In genomic region chr2:103760906-103761716, GRCm38 (mm10) we compare ENCODE assay signal across 8 mouse cellular contexts. TPM values are rescaled to one million over a fixed set of nuclear protein-coding genes. Genes with fewer than 3 reads are reported as not detected.
A peak's percentile ranks its signal among the peaks of the same experiment; 100 is the strongest.
DNase-seq lines count a peak whose midpoint lies in the region; ATAC-seq lines count a peak whose summit lies in the region.

TSS of gene Nat10 (minus strand) at chr2:103761270.

- peak; percentile 97 for ATAC-seq in intestine, embryonic 14.5 days (replicated peaks; ENCODE audit: low FRiP score, low TSS enrichment, low read depth)

- H3K27ac ChIP-seq in intestine, embryonic 14.5 days (ENCODE audit: low read depth), result peak within 1 kb of the TSS; percentile 78

- peak; percentile 94 to 98 for DNase-seq in adrenal gland, adult 18-20 months (ENCODE audit: low spot score in 2 of 2)
- DNase-seq in embryo, embryonic 11 days, result peak; percentile 98
- DNase-seq in gastrocnemius, postnatal 25 days, result peak; percentile 97
- peak; percentile 99 for DNase-seq in intestine, embryonic 14.5 days (ENCODE audit: low spot score)
- DNase-seq in left cerebral cortex, postnatal 14 days (ENCODE audit: low spot score in 2 of 2), result peak; percentile 100
- peak; percentile 98 for DNase-seq in mesoderm, embryonic 11.5 days (ENCODE audit: low read depth, low spot score)
- peak; percentile 99 for DNase-seq in right cerebral cortex, postnatal 36 days (ENCODE audit: low spot score in 2 of 2)
- peak; percentile 98 for DNase-seq in yolk sac, embryonic 10.5 days (ENCODE audit: low spot score)

- peaks cover 8% of the 10 kb centered on the region for H3K4me1 ChIP-seq in intestine, embryonic 14.5 days (replicated peaks; ENCODE audit: control insufficient read depth, insufficient read depth, low read length)

- no peaks in the 10 kb centered on the region for H3K9me3 ChIP-seq in intestine, embryonic 14.5 days (ENCODE audit: control insufficient read depth, low read length)

- under 1% methylated on average over 47 of the region's 47 CpGs for WGBS in intestine, embryonic 14.5 days

- no peaks in the 10 kb centered on the region for H3K27me3 ChIP-seq in intestine, embryonic 14.5 days (replicated peaks; ENCODE audit: control insufficient read depth, insufficient read depth, low read length)

- peak within 1 kb of the TSS; percentile 60 for H3K4me3 ChIP-seq in intestine, embryonic 14.5 days (ENCODE audit: low read depth, low read length)

- peak within 1 kb of the TSS; percentile 62 for H3K9ac ChIP-seq in intestine, embryonic 14.5 days (ENCODE audit: low read length)

- H3K36me3 ChIP-seq in intestine, embryonic 14.5 days (ENCODE audit: control insufficient read depth, insufficient read depth, low read length), result peaks cover 28% of the 10 kb centered on the region

- peak within 1 kb of the TSS; percentile 58 for H3K4me2 ChIP-seq in intestine, embryonic 14.5 days (ENCODE audit: low read length)

- intact Hi-C loops in left cerebral cortex, postnatal 14 days (cut with DNase I), result loop anchor here (5.0 kb wide), 1 partner anchor 36 kb away; the partner anchor contains the start of gene Caprin1

RNA-seq across cellular contexts. Expression of gene Nat10, which starts in this region (rescaled TPM):
- total RNA-seq in adrenal gland, adult 18-20 months (2021), result 10 to 100 TPM; 33.7 to 41.3 TPM
- 10 to 100 TPM; 14.7 to 15.3 TPM for total RNA-seq in gastrocnemius, postnatal 25 days (2021)
- polyA plus RNA-seq in intestine, embryonic 14.5 days (2014; fragmentation: Nextera tagmentation; extraction: Ambion mirVana), result 39.0 and 39.3 TPM in 2 replicates
- total RNA-seq in left cerebral cortex, postnatal 14 days (2021), result 10 to 100 TPM; 28.3 to 29.5 TPM

Comparison
In these comparisons a context has a peak if more than half of its experiments do, and no peak if none do; other contexts are left out.
1. Peak in every context shown above with its lines: DNase-seq, ATAC-seq, H3K4me3 ChIP-seq and H3K27ac ChIP-seq.